Mouse (Mus musculus) neutrophil, adult 83 days (primary cell): ENCODE data around the gene Mesd. TPM values are rescaled to one million over a fixed set of nuclear protein-coding genes. Genes with fewer than 3 reads are reported as not detected.

ENCODE experiments used
- total RNA-seq, 2 experiments: library from RNA; stranded (reverse); gene quantifications; one replicate each; pipeline ENCODE4 v1.2.4; 2023

Gene Mesd
- total RNA-seq = 10 to 100 TPM; 19.6 to 32.9 TPM

GRCm38 (mm10) chr7:83884021-83884658, at the start of gene Mesd, which contains the start of gene Tlnrd1:
Gene Mesd, plus strand, starts transcription at chr7:83884466.
Gene Tlnrd1, minus strand, starts transcription at chr7:83884305.

Other genes starting within 250 kb of the Mesd start
- 100 to 1,000 TPM; 242 to 244 TPM for gene Il16, start 138.7 kb upstream of the Mesd start, total RNA-seq
- 1 to 10 TPM in 1 of 2 experiments, under 1 TPM in 1; 0.37 to 1.0 TPM for gene Cfap161, start 89.6 kb upstream of the Mesd start, total RNA-seq
- 10 to 100 TPM; 19.8 to 21.2 TPM for gene Tlnrd1, start 161 bp upstream of the Mesd start, total RNA-seq
- gene Cemip, start 202.0 kb downstream of the Mesd start, total RNA-seq = under 1 TPM; 0.20 to 0.44 TPM